Mouse (Mus musculus) ES-Bruce4 (cell line): ENCODE results near the gene Sipa1l2.

Source experiments
- CTCF ChIP-seq: IDR thresholded peaks from one replicate; pipeline ENCODE4 v1.8.1; 2011; ENCODE audit warnings: low read depth, low read length
- EP300 ChIP-seq: IDR thresholded peaks from 2 replicates; pipeline ENCODE4 v1.6.1; 2011; ENCODE audit warnings: low read depth, low read length; ENCODE audit not compliant: insufficient read depth
- POLR2A ChIP-seq: IDR thresholded peaks from one replicate; pipeline ENCODE4 v1.8.1; 2011; ENCODE audit warnings: low read length; ENCODE audit not compliant: insufficient read depth

DNA sequence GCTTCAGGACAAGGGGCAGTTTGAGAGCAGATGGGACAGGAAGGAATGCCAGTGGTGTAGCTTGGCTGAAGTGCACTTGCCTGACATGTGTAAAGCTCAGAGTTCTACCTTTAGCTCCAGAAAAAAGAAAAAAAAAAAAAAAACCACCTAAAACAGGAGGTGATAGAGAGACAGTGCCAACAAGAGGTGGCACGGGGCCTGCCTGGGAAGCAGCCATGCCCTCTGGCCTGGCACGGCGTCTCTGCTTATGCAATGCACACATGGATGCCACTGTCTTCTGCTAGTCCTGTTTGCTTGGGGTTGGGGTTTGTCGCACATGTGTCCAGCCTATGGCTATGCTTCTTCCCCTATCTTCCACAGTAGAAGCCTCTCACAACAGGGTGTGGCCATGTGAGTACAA lies 2.6 kb upstream of the Sipa1l2 start:
- TF ChIP-seq CTCF (no peak), EP300 (no peak), POLR2A (no peak)
